Mouse (Mus musculus) lung, embryonic 16.5 days (tissue): ENCODE data around the gene Gsdma. TPM values are rescaled to one million over a fixed set of nuclear protein-coding genes. Genes with fewer than 3 reads are reported as not detected.

Source experiments
- ATAC-seq: fragments of 200-750 bp; cut with Nextera tagmentation; 2 replicates; pipeline ENCODE4 v1.8.0; 2017; ENCODE audit warnings: low read depth, mild to moderate bottlenecking, moderate library complexity
- H3K27ac ChIP-seq: fragments of 300-500 bp; sonication (generic); 2 replicates; pipeline ENCODE4 v1.5.1; 2014; ENCODE audit warnings: mild to moderate bottlenecking, control low read depth, low read length
- H3K27me3 ChIP-seq: fragments of 300-500 bp; sonication (generic); 2 replicates; pipeline ENCODE4 v1.6.1; 2014; ENCODE audit warnings: low read depth, low read length, mixed read lengths; ENCODE audit not compliant: control insufficient read depth, insufficient read depth
- H3K36me3 ChIP-seq: fragments of 300-500 bp; sonication (generic); 2 replicates; pipeline ENCODE4 v1.6.1; 2014; ENCODE audit warnings: low read length; ENCODE audit not compliant: control insufficient read depth, insufficient read depth
- H3K4me1 ChIP-seq: fragments of 300-500 bp; sonication (generic); replicated peaks from 2 replicates; pipeline ENCODE4 v1.6.1; 2014; ENCODE audit warnings: low read length, mixed read lengths; ENCODE audit not compliant: control insufficient read depth, insufficient read depth
- H3K4me2 ChIP-seq: fragments of 300-500 bp; sonication (generic); 2 replicates; pipeline ENCODE4 v1.6.1; 2014; ENCODE audit warnings: low read depth, low read length, control low read depth
- H3K4me3 ChIP-seq: fragments of 300-500 bp; sonication (generic); 2 replicates; pipeline ENCODE4 v1.5.1; 2014; ENCODE audit warnings: mild to moderate bottlenecking, low read length, control low read depth
- H3K9ac ChIP-seq: fragments of 300-500 bp; sonication (generic); 2 replicates; pipeline ENCODE4 v1.6.1; 2014; ENCODE audit warnings: low read length, control low read depth
- H3K9me3 ChIP-seq: fragments of 300-500 bp; sonication (generic); 2 replicates; pipeline ENCODE4 v1.6.1; 2016; ENCODE audit warnings: low read length; ENCODE audit not compliant: control insufficient read depth
- WGBS: fragments of 180-500 bp; shearing (Covaris S2); extraction: QIAGEN DNeasy Blood & Tissue Kit; methylation state at CpG from one replicate; pipeline ENCODE4 v1.1.7; 2014; 5-methylcytosine and 5-hydroxymethylcytosine counted together
- polyA plus RNA-seq: library from polyadenylated mRNA; unstranded; fragments of >200 nt; fragmentation: Nextera tagmentation; extraction: Ambion mirVana; gene quantifications from 2 replicates; pipeline ENCODE4 v1.2.1, GENCODE M21; 2015

The Gsdma gene
- polyA plus RNA-seq, 1 experiment from 2014 or later = not detected

GRCm38 (mm10) chr11:98701213-98701670 is 37.1 kb downstream of the Gsdma start, which contains the start of gene Csf3:
Gene Csf3, plus strand, starts transcription at chr11:98701263.
- Histone ChIP-seq H3K4me3 (no peak within 1 kb of the TSS), H3K36me3 (peaks cover 15% of the 10 kb centered on the region), H3K27me3 (no peaks in the 10 kb centered on the region), H3K27ac (no peak within 1 kb of the TSS), H3K4me2 (no peak within 1 kb of the TSS), H3K9me3 (no peaks in the 10 kb centered on the region), H3K4me1 (0 out of 2 replicates have a peak, but pooled peaks cover 7% of the 10 kb centered on the region), H3K9ac (0 out of 2 replicates have a peak within 1 kb of the TSS, but pooled peaks have one; percentile 6)
- WGBS = 36% methylated on average over 10 of the region's 10 CpGs
- no peak for ATAC-seq

GRCm38 (mm10) chr11:98702323-98702722 is 38.2 kb downstream of the Gsdma start:
- 64% methylated on average over 5 of the region's 5 CpGs for WGBS
- peaks cover 21% of the 10 kb centered on the region for H3K36me3 ChIP-seq
- no peaks in the 10 kb centered on the region for H3K9me3 ChIP-seq
- H3K4me2 ChIP-seq = no peak overlapping the region
- peaks cover 17% of the 10 kb centered on the region for H3K4me1 ChIP-seq
- H3K4me3 ChIP-seq = no peak overlapping the region
- no peak for ATAC-seq
- H3K27ac ChIP-seq = no peak overlapping the region
- H3K9ac ChIP-seq = no peak overlapping the region
- H3K27me3 ChIP-seq = no peaks in the 10 kb centered on the region

- ATAC-seq = no peak
- Histone ChIP-seq H3K4me1 (peaks cover 43% of the 10 kb centered on the region), H3K4me3 (no peak overlapping the region), H3K27me3 (no peaks in the 10 kb centered on the region), H3K9ac (no peak overlapping the region), H3K36me3 (peaks cover 21% of the 10 kb centered on the region), H3K27ac (no peak overlapping the region), H3K9me3 (no peaks in the 10 kb centered on the region), H3K4me2 (no peak overlapping the region)
- WGBS = 78% methylated on average over 10 of the region's 10 CpGs
Measured at GRCm38 (mm10) chr11:98705021-98705420, 40.9 kb downstream of the Gsdma start.

GRCm38 (mm10) chr11:98707401-98708281 is 43.5 kb downstream of the Gsdma start:
- peak; percentile 81 for ATAC-seq
- peak overlapping the region; percentile 26 for H3K4me2 ChIP-seq
- H3K36me3 ChIP-seq = peaks cover 25% of the 10 kb centered on the region
- 46% methylated on average over 22 of the region's 22 CpGs for WGBS
- H3K9me3 ChIP-seq = no peaks in the 10 kb centered on the region
- peak overlapping the region; percentile 39 for H3K9ac ChIP-seq
- H3K4me3 ChIP-seq = no peak overlapping the region; the same call in 1 of the 2 replicates
- H3K4me1 ChIP-seq = peaks cover 43% of the 10 kb centered on the region
- no peaks in the 10 kb centered on the region for H3K27me3 ChIP-seq
- H3K27ac ChIP-seq = peak overlapping the region; percentile 96

- Histone ChIP-seq H3K4me1 (peaks cover 43% of the 10 kb centered on the region), H3K4me3 (no peak overlapping the region; the same call in 1 of the 2 replicates), H3K27ac (peak overlapping the region; percentile 96), H3K9ac (peak overlapping the region; percentile 39; the same call in 1 of the 2 replicates), H3K36me3 (peaks cover 25% of the 10 kb centered on the region), H3K27me3 (no peaks in the 10 kb centered on the region), H3K9me3 (no peaks in the 10 kb centered on the region), H3K4me2 (peak overlapping the region; percentile 26)
- peak; percentile 69 for ATAC-seq
- WGBS = 36% methylated on average over 19 of the region's 19 CpGs
Measured at GRCm38 (mm10) chr11:98708282-98708956, 44.3 kb downstream of the Gsdma start.

- WGBS = 45% methylated on average over 26 of the region's 26 CpGs
- Histone ChIP-seq H3K4me1 (peaks cover 43% of the 10 kb centered on the region), H3K36me3 (peaks cover 25% of the 10 kb centered on the region), H3K4me2 (peak overlapping the region; percentile 3; the same call in 1 of the 2 replicates), H3K4me3 (no peak overlapping the region), H3K27ac (peak overlapping the region; percentile 96), H3K27me3 (no peaks in the 10 kb centered on the region), H3K9ac (peak overlapping the region; percentile 8; the same call in 1 of the 2 replicates), H3K9me3 (no peaks in the 10 kb centered on the region)
- ATAC-seq = peak; percentile 60
Measured at GRCm38 (mm10) chr11:98709001-98709741, 45.0 kb downstream of the Gsdma start.

GRCm38 (mm10) chr11:98710416-98711045 is 46.4 kb downstream of the Gsdma start:
- Histone ChIP-seq H3K27me3 (no peaks in the 10 kb centered on the region), H3K36me3 (peaks cover 15% of the 10 kb centered on the region; the same call in 1 of the 2 replicates), H3K9me3 (no peaks in the 10 kb centered on the region), H3K4me3 (no peak overlapping the region), H3K4me2 (no peak overlapping the region), H3K9ac (no peak overlapping the region), H3K4me1 (peaks cover 43% of the 10 kb centered on the region), H3K27ac (peak overlapping the region; percentile 31)
- 0 out of 2 replicates have a peak, but pooled peaks have one; percentile 10 for ATAC-seq
- WGBS = 48% methylated on average over 12 of the region's 12 CpGs

GRCm38 (mm10) chr11:98711046-98711434 is 46.9 kb downstream of the Gsdma start:
- Histone ChIP-seq H3K4me2 (no peak overlapping the region), H3K9me3 (no peaks in the 10 kb centered on the region), H3K36me3 (peaks cover 12% of the 10 kb centered on the region; the same call in 1 of the 2 replicates), H3K27ac (peak overlapping the region; percentile 31), H3K27me3 (no peaks in the 10 kb centered on the region), H3K4me3 (no peak overlapping the region), H3K4me1 (peaks cover 43% of the 10 kb centered on the region), H3K9ac (no peak overlapping the region)
- ATAC-seq = no peak
- 72% methylated on average over 4 of the region's 4 CpGs for WGBS
